Mouse (Mus musculus): ENCODE results near the gene Ntn3. TPM values are rescaled to one million over a fixed set of nuclear protein-coding genes. Genes with fewer than 3 reads are reported as not detected.
A peak's percentile ranks its signal among the peaks of the same experiment; 100 is the strongest.

Gene Ntn3
- total RNA-seq, 2 experiments from 2014 or later: 1.5 to 2.9 TPM

DNA sequence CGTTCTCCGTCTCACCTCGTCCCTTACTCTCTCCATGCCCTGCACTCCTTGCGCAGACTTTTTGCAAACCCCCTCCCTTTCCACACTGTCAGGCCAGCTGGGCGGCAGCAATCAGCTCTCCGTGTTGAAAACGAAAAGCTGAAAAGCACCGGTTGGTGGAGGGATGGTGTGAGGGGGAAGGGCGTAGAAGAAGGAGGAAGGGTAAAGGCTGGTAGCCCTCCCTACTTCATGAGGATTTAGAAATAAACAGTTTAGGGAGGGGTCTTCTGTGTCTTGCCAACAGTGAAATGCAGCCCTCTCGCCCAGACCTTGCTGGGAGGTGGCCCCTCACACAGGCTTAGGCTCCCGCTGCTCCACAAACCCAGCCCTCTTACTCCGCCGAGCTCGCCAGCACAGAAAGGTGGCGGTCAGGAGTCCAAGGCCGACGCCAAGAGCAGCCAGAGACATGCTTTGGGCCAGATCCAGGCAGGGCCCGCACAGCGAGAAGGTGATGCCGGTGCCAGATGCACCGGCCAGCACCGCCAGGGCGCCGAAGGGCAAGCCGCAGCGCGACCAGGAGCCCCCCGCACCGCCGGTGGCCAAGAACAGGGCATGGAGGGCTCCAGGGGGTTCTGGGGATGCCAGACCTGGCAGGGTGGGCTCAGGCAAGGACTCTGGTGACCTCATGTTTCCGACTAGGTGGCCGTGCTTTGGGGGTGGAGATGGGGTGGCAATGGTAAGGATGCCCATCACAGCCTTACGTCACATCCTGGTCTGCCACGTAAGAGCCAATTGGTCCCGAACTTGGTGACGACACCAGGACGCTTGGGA lies 2.5 kb upstream of the Ntn3 start:
- peak; percentile 79 to 80 for DNase-seq

GRCm38 (mm10) chr17:24210591-24210990 lies 1.3 kb upstream of the Ntn3 start:
- no peak for DNase-seq

DNA sequence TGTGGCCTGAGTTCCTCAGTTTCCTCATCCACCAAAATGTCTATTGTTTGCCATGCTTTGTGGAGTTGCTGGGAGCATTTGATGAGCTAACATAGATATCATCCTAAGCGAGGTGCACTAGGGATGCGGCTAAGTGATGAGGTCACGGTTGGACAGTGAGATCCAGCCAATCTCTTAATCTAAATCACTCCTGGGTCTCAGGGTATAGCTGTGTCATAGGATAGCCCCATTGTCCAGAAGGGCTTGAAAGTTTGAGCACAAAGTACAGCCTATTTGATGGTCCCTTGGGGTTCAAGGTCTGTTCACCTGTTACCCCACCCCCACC lies 547 bp upstream of the Ntn3 start:
- no peak for DNase-seq

GRCm38 (mm10) chr17:24208641-24209042 lies 689 bp downstream of the Ntn3 start:
- peak; percentile 22 to 64 for DNase-seq

- DNase-seq: no peak
These were observed 1.3 kb downstream of the Ntn3 start for GRCm38 (mm10) chr17:24207768-24208640.

GRCm38 (mm10) chr17:24206451-24207351 lies 2.6 kb downstream of the Ntn3 start:
- DNase-seq: peak; percentile 65 to 76

DNA sequence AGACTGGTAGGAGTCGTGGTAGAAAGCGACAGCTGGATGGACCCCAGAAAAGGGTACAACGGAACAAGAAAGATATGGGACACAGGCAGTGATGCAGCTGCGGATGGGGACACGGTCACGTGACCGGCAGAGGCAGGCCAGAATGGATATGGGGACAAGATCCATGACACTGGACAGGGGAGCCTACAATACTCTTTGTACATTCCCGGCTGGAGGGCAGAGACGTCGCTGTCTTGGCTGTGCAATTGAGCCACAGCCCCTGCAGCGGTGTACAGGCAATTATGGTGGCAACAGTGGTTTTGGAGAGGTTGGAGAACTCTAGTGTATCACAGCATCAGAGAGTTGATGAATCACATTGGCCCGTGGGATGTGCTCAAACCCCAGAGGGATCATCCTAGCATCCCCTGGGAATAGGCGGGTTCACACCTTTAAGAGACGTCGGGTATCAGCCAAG lies 3.4 kb downstream of the Ntn3 start:
- DNase-seq: peak; percentile 48 to 75

GRCm38 (mm10) chr17:24205284-24205888 lies 3.9 kb downstream of the Ntn3 start, which contains the start of gene Tbc1d24:
Tbc1d24 (minus strand) TSS chr17:24205562.
- peak; percentile 96 to 98 for DNase-seq

- DNase-seq: peak; percentile 22 to 37
These were observed 4.5 kb downstream of the Ntn3 start for GRCm38 (mm10) chr17:24204846-24205245.

GRCm38 (mm10) chr17:24203611-24204534 lies 5.5 kb downstream of the Ntn3 start:
- peak; percentile 41 to 47 for DNase-seq

DNA sequence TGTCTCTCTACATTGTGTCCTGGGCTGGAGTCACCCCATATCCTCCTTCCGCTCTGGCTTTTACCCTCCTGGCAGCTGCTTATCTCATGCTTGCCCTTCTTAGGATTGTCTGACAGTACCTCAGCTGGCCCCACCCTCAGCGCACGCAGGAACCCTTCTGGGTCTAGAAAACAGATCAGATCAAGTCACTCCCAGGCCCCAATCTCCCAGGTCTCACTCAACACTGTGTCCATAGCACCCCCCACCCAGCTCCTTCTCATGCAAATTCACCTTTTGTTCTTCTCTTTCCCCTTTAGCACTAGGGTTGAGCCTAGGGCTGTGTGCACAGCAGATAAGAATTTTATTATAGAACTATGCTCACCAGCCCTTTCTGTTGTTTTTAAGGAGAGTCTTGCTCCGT lies 6.3 kb downstream of the Ntn3 start:
- DNase-seq: no peak

- no peak for DNase-seq
These were observed 8.2 kb downstream of the Ntn3 start for GRCm38 (mm10) chr17:24201092-24201491.

GRCm38 (mm10) chr17:24199741-24200140 lies 9.6 kb downstream of the Ntn3 start:
- DNase-seq: no peak

DNA sequence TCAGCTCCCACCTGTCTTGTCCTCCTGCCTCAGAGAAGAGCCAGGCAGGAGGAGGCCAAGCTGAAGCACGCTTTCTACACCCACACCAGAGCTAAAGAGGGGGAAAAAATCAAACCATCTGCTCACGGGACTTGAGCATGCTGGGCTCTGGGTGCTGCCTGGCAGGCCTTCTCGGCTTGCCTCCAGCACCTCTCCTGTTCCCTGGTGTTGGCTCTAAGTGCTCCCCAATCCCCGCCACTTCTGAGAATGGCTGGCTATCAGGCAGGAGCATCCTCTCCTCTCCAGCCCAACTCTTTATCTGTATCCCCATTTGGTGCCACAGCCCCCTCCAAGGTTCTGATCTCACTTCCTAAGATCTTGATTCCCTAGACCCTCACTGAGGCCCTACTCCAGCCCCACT lies 10.1 kb downstream of the Ntn3 start:
- DNase-seq: no peak

DNA sequence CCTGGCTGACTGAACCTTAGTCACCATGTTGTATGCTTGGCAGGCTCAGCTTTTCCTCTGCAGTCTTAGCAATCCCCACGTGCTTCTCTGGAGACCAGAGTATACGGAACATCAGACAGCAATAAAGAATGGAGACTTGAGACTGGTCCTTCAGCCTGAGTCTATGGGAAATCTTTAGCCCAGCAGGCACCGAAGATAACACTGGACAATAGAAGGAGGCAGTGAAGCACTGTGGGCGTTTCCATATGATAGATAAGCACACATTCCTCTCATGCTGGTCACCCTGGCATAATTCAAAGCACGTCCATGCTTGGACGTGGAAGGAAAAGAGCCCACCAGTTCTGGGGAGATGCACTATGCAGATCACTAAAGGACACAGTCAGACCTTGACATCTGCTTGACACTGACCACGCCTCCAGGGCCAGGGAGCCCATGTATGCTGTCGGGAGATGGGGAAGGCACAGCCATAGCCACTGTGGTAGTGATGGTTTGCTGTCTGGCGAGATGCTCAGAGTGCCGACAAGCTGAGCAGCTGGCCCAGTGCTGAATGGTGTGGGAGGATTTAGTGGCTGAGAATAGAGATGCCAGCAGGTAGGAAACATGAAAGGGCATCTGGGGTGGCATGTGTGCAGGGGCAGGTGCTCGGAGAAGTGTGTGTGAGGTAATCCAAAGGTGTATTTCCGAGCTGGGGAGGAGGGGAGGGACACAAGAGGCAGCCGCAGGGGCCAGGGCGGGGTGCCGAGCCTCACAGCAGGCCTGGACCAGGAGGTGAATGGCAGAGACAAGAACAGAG lies 12.1 kb downstream of the Ntn3 start:
- DNase-seq: no peak

DNA sequence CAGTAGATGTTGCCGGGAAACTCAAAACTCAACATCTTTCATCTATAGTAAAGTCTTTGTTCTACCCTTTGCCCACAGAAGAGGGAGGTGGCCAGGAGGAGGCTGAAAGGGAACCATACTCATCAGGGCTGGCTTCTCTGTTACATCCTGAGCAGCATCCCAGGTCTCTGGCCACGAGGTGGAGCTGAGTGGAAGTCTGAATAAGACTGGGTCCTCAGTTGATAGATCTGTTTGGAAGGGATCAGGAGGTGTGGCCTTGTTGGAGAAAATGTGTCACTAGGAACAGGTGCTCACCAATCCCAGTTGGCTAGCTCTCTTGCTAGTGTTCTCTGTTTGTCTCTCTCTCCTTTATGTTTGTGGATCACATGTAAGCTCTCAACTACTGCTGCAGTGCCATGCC lies 14.0 kb downstream of the Ntn3 start:
- DNase-seq: no peak

DNA sequence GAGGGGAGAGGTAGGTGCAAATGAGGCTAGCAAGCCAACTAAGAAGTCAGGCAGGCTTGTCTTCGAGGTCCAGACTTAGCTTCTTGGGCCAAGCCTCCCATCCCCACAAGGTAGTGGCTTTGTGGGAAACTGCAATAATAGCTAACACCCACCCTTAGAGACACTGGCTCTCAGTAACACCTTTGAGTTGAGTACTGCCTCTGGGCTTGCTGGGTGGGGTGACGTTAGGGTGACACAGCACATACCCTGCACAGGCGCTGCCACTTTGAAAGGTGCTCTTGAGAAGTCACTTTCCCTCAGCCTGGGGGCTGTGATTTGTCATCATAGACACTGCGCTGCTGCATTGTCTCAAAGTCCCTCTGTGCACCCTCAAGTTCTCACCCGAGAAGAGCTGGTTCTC lies 15.6 kb downstream of the Ntn3 start:
- no peak for DNase-seq

- peak in 1 of 2 experiments; percentile 43 for DNase-seq
These were observed 16.1 kb downstream of the Ntn3 start for GRCm38 (mm10) chr17:24193268-24193667.

- no peak for DNase-seq
These were observed 16.5 kb downstream of the Ntn3 start for GRCm38 (mm10) chr17:24192848-24193247.

GRCm38 (mm10) chr17:24191481-24191880 lies 17.9 kb downstream of the Ntn3 start:
- peak in 1 of 2 experiments; percentile 15 for DNase-seq
